Mouse (Mus musculus) ovary, postnatal 14 days (tissue): Measurements from ENCODE around the gene Tango2.
A peak's percentile ranks its signal among the peaks of the same experiment; 100 is the strongest.

ENCODE experiments used
- DNase-seq: peaks from one replicate; pipeline ENCODE4 v3.0.0; 2022; ENCODE audit warnings: low spot score

Tango2 gene

GRCm38 (mm10) chr16:18383045-18383726 lies 35.3 kb upstream of the Tango2 start:
- no peak for DNase-seq

GRCm38 (mm10) chr16:18381621-18382258 lies 33.8 kb upstream of the Tango2 start:
- DNase-seq = no peak

GRCm38 (mm10) chr16:18380495-18381063 lies 32.7 kb upstream of the Tango2 start:
- no peak for DNase-seq

- no peak for DNase-seq
Measured at GRCm38 (mm10) chr16:18379338-18380001, 31.6 kb upstream of the Tango2 start.

- DNase-seq = no peak
Measured at GRCm38 (mm10) chr16:18378489-18378888, 30.6 kb upstream of the Tango2 start.

- no peak for DNase-seq
Measured at GRCm38 (mm10) chr16:18377203-18377602, 29.3 kb upstream of the Tango2 start.

- no peak for DNase-seq
Measured at GRCm38 (mm10) chr16:18376297-18376954, 28.5 kb upstream of the Tango2 start.

- no peak for DNase-seq
Measured at GRCm38 (mm10) chr16:18373632-18374031, 25.7 kb upstream of the Tango2 start.

- DNase-seq = no peak
Measured at GRCm38 (mm10) chr16:18370197-18370596, 22.3 kb upstream of the Tango2 start.

- no peak for DNase-seq
Measured at GRCm38 (mm10) chr16:18366849-18367248, 18.9 kb upstream of the Tango2 start.

GRCm38 (mm10) chr16:18362948-18363347 lies 15.0 kb upstream of the Tango2 start:
- DNase-seq = no peak

- no peak for DNase-seq
Measured at GRCm38 (mm10) chr16:18360151-18360805, 12.4 kb upstream of the Tango2 start.

GRCm38 (mm10) chr16:18357977-18358376 lies 10.1 kb upstream of the Tango2 start:
- no peak for DNase-seq

- no peak for DNase-seq
Measured at GRCm38 (mm10) chr16:18356961-18357360, 9.1 kb upstream of the Tango2 start.

- DNase-seq = no peak
Measured at GRCm38 (mm10) chr16:18353106-18353505, 5.2 kb upstream of the Tango2 start.

- DNase-seq = no peak
Measured at GRCm38 (mm10) chr16:18351313-18352055, 3.6 kb upstream of the Tango2 start.

GRCm38 (mm10) chr16:18349761-18350325 lies 1.9 kb upstream of the Tango2 start:
- DNase-seq = no peak

- DNase-seq = no peak
Measured at GRCm38 (mm10) chr16:18348601-18349175, 785 bp upstream of the Tango2 start.

- DNase-seq = peak; percentile 75
Measured at GRCm38 (mm10) chr16:18345243-18345642, 2.7 kb downstream of the Tango2 start.

- DNase-seq = peak; percentile 95
Measured at GRCm38 (mm10) chr16:18343778-18344177, 4.1 kb downstream of the Tango2 start.
